Mouse (Mus musculus) layer of hippocampus, adult 2 months (tissue): Measurements from ENCODE around the gene Adam17. TPM values are rescaled to one million over a fixed set of nuclear protein-coding genes. Genes with fewer than 3 reads are reported as not detected.
A peak's percentile ranks its signal among the peaks of the same experiment; 100 is the strongest.

Source experiments
- DNase-seq, 2 experiments: peaks; one replicate each; pipeline ENCODE4 v3.0.0; 2022; ENCODE audit warnings: low spot score in 2 of 2
- H3K27ac ChIP-seq: fragments of 200-600 bp; 2 replicates; pipeline ENCODE4 v1.8.1; 2022
- H3K4me3 ChIP-seq: fragments of 200-600 bp; 2 replicates; pipeline ENCODE4 v1.8.1; 2022; ENCODE audit warnings: mild to moderate bottlenecking
- CTCF ChIP-seq: fragments of 200-600 bp; conservative IDR thresholded peaks from 2 replicates; pipeline ENCODE4 v1.8.1; 2022; ENCODE audit warnings: antibody characterized with exemption, mild to moderate bottlenecking, moderate library complexity
- total RNA-seq, 2 experiments: library from RNA; stranded (reverse); gene quantifications; 2 replicates each; pipeline ENCODE4 v1.2.3; 2021

Gene Adam17
- total RNA-seq, 2 experiments from 2014 or later = 16.9 to 17.0 TPM

DNA sequence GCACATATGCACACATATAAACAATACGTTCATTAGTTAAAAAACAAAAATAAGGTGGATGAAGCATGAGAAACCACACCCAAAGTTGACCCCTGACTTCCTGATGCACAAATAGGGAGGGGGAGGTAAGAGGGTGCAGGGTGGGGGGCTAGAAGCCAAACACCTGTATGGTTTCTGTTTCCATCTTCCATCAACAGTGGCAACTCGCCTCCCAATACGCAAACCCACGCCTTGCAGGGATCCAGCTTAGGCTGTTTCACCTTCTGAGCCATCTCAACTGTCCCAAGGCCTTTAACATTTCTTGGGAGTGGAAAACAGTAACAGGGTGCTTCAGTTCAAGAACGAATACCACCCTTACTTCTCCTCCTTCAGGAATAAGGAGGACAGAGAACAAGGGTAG lies 36.3 kb downstream of the Adam17 start:
- no peak for TF ChIP-seq CTCF
- no peak overlapping the region for H3K27ac ChIP-seq
- no peak overlapping the region for H3K4me3 ChIP-seq
- DNase-seq = no peak

DNA sequence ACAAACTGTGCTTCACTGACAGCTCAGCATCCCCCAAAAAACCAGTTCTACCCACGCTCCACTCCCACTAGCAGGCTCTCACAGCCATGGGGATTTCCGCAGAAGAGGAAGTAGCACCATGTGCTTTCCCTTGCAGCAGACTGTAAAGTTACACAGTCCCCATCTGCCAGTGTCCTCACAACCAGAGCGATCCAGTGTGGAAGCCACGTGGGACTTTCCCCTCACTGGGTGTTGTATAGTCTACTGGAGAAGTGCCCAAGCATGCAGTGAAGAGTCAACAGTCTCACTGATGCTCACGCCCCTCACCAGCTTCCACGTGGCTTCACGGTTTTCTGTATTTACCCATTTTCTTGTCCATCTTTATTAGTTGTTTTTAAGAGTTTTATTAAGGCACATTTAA lies 37.6 kb downstream of the Adam17 start:
- no peak for TF ChIP-seq CTCF
- Histone ChIP-seq H3K27ac (no peak overlapping the region), H3K4me3 (no peak overlapping the region)
- DNase-seq = peak; percentile 74 to 81

DNA sequence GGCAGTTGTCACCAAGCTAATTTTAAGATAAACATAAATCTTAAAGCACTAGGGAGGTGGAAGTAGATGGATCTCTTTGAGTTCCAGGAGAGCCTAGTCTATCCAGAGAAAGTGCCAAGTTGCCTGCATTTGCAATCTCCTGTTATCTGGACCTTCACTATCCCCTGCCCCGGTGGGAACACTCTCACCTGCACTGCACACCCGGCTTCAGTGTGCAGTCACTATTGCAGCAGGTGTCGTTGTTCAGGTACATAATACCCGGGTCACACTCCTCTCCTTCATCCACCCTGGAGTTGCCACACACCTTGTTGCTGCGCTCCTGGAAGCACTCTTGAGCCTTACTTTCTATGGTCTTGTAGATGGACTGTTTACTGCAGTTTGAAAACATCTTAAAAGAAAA lies 39.7 kb downstream of the Adam17 start:
- no peak for TF ChIP-seq CTCF
- no peak for DNase-seq
- Histone ChIP-seq H3K27ac (no peak overlapping the region), H3K4me3 (no peak overlapping the region)

DNA sequence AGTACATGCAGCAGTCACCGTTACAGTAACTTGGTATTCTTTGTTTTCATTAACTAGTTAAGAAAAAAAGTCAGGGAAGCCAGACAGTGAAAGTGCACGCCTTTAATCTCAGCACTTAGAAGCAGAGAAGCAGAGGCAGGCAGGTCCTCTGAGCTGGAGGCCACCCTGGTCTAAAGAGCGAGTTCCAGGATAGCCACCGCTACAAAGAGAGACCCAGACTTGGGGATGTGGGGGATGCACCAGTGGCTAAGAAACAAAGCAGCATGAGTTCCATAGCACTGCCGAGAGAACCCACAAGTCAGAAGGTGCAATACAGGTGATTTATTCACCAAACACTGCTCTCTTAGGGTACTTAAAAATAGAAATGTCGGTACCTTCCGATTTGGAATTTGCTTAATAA lies 40.4 kb downstream of the Adam17 start:
- DNase-seq = no peak
- Histone ChIP-seq H3K4me3 (no peak overlapping the region), H3K27ac (no peak overlapping the region)
- TF ChIP-seq CTCF = no peak

DNA sequence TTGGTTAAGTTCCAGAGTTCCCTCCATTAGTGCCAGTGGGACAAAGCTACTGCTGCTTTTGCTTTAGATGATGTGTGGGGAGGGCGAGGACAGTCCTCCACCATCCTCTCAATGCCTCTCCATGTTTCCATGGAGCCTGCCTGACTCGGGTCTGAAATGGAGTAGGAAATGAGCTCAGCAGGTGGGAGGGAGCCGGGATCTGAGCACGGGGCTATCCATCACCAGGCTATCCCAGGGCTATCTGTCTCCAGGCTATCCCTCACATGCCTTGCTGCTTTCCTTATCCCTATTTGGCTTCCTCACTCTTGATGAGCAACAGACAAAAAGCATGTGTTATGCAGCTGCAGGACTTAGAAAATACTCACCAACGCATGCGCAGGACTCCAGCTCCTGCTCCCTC lies 41.7 kb downstream of the Adam17 start:
- Histone ChIP-seq H3K27ac (no peak overlapping the region), H3K4me3 (no peak overlapping the region)
- no peak for TF ChIP-seq CTCF
- no peak for DNase-seq

DNA sequence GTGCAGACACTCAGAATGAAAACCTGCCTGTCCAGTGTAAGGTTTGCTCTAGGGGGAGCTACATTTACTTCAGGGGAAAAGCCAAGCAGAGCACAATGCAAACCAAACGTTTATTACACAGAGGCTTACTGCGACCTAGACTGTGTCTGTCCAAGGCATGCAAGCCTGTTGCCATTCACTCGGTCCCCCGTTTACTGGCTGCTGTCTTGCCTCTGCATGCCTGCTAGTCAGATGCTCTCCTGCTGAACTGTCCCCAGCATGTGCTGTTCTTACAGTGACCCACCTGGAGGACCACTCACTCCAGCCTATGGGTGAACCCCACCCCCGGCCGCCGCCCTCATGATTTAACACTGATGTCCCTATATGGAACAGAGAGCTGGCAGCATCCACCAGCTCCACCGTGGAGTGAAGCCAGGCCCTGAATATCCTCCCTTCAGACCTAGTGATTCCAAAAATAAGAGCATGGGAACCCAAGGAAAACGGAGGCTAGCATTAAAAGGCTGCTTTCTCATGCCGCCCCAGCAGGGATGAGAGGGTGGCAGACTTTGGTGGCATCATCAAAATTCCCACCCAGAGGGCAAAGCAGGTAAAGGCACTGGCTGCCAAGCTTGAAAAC lies 42.4 kb downstream of the Adam17 start:
- Histone ChIP-seq H3K4me3 (no peak overlapping the region), H3K27ac (no peak overlapping the region)
- DNase-seq = no peak
- TF ChIP-seq CTCF = no peak

DNA sequence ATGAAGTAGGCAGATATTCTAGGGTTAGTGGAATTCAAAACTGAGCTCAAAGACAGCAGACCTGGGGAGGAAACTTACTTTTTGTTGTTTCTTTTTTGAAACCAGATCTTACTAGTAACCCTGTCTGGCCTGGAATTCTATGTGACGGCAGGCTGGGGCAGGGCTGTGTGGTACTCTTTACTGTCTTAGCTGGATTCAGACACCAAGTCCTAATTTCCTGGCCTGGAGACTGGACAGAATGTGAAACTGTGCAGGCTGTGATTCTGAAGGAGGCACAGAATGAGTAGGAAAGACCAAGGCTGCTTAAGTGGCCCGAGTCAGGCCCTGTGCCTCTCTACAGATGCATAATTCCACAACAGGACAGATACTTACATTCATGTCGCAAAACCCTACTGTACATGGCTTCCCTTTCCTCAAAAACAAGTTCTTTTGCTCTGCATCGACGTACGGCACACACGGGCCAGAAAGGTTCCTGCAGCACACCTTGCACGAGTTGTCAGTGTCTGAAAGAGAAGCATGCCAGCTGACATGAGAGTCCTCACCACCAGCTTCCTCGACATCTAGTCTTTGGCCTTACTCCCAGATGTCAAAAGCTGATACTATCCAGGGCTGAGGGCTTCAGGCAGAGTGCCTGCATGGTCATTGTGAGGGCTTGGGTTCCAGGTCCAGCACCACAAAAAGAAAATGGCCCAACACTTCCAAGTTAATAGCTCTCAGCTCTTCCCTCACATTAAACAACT lies 43.6 kb downstream of the Adam17 start:
- no peak overlapping the region for H3K27ac ChIP-seq
- H3K4me3 ChIP-seq = no peak overlapping the region
- no peak for TF ChIP-seq CTCF
- no peak for DNase-seq

DNA sequence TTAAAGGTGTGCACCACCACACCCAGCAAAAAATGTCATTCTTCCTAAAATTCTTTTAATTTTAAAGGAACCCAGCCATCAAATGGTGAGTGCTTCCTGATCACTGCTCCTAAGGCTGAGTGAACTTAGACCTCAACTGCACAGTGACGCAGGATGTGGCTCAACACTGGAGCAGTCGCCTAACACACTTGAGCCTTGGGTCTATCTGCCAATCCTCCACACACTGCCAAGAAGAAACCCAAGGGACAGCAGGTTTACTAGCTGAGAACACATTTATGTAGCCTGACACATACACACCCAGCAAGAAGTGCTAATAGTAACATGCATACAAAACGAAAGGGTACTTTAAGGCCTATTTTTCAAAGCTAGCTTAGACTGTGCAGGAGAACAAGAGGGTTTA lies 47.1 kb downstream of the Adam17 start:
- DNase-seq = no peak
- H3K4me3 ChIP-seq = no peak overlapping the region
- H3K27ac ChIP-seq = no peak overlapping the region
- TF ChIP-seq CTCF = no peak

DNA sequence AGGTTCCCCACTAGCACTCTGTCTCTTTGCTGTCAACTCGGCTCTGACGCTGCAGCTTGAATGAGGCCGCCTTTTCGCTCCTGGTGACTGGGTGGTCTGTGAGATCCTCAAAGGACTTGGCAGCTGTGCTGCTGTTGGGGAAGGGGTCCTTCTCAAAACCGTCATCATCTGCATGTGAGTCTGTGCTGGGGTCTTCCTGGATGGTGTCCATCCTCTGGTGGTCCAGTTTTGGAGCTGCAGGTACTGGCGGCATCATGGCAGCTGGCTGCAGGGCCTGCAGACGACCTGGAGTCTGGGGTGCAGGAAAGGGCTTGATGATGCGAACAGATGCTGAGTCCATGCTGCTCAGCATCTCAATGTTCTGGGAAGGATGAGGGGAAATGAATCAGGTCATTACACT lies 48.2 kb downstream of the Adam17 start:
- no peak for TF ChIP-seq CTCF
- no peak overlapping the region for H3K27ac ChIP-seq
- H3K4me3 ChIP-seq = no peak overlapping the region
- DNase-seq = no peak

DNA sequence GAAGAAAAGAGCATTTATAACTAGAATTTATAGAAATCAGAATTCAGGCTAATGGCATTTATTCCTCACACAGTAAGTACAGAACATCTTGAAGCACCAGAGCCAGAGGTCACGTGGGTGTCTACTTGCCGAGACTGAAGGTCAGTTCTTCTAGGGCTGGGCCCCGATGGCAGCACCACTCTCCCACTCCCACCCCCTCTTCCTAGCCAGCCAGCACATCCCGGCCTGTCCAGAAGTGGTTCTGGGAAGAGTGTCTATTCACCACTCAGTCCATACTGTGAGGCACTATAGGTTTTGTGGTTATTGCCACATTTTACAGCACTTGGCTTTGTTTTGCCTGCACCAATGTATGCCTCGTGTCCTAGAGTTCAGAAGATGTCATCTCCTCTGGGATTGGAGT lies 49.3 kb downstream of the Adam17 start:
- no peak for DNase-seq
- no peak overlapping the region for H3K27ac ChIP-seq
- TF ChIP-seq CTCF = no peak
- H3K4me3 ChIP-seq = no peak overlapping the region

DNA sequence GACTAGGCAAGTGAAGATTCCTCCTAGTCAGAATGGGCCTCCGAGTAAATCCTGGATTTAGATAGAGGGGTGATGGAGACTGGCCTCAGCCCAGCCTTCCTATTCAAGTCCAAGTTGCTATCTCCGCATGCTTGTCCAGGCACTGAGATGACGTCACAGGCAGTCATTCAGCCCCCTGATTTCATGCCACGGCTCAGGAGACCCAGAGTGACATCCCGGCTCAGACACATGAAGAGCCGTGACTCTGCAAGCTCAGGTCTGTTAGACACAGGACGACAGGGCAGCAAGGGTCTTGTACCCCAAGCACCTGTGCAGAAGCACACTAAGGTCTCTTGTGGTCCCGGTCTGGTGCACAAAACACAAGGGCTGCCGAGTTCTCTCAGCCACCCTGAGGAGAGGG lies 50.6 kb downstream of the Adam17 start:
- Histone ChIP-seq H3K4me3 (no peak overlapping the region), H3K27ac (no peak overlapping the region)
- TF ChIP-seq CTCF = no peak
- DNase-seq = no peak

DNA sequence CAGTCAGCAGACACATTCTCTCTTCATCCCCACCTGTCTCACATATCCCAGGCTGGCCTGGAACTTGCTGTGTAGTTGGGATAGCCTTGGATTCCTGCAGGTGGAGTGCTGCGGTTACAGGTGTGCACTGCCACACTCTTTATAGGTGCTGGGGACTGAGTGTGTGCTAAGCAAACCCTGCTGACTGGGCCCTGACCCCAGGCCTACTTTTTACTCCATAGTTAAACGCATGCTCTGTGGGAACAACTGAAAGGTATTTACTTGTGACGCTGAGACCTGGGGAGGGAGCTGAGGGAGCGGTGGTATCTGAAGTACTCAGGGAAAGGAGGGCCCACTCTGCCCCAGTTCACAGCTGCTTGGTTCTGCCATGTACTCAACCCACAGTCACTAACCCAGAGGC lies 51.1 kb downstream of the Adam17 start:
- TF ChIP-seq CTCF = no peak
- Histone ChIP-seq H3K27ac (no peak overlapping the region), H3K4me3 (no peak overlapping the region)
- no peak for DNase-seq

DNA sequence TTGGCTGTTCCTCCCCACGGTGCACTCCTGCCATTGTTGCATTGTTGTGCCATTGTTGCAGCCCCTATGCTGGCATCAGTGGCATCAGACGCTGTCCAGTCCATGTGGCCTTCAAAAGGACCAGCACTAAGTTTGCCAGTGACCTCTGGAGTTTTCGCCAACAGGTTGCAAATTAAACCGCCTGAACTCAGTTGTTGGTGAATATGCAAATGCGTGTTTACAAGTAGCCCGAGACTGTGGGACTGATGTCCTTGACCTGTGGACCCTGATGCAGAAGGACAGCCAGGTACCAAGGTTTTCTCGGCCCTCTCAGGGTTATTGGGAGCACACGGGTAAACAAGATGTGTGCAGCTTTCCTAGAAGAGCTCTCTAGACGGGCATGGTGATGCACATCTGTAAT lies 52.3 kb downstream of the Adam17 start:
- no peak overlapping the region for H3K27ac ChIP-seq
- TF ChIP-seq CTCF = no peak
- no peak for DNase-seq

DNA sequence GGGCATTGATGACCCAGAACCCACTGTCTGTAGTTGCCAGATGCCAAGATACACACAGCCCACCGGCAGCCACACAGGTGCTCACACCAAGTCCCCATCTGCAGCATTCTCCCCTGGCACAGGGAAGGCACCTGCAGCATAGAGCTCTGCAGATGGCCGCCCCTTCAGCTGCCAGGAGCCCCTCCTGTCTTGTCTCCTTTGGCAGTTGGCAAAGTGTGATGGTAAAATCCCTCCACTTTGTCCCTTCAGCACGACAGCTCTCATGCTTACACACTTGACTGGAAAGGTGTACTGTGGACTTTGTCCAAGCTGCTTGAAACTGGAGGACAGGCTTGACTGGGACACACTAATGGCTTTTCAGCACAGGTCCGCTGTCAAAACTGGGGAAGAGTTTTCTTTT lies 53.1 kb downstream of the Adam17 start:
- H3K27ac ChIP-seq = no peak overlapping the region
- no peak overlapping the region for H3K4me3 ChIP-seq
- DNase-seq = no peak
- no peak for TF ChIP-seq CTCF

More for the DNA sequence above, 52.3 kb downstream of the Adam17 start:
- H3K4me3 ChIP-seq = no peak overlapping the region
